Mouse (Mus musculus) liver, embryonic 16.5 days (tissue): ENCODE measurements around the gene Sall1. TPM values are rescaled to one million over a fixed set of nuclear protein-coding genes. Genes with fewer than 3 reads are reported as not detected.

Experiments used
- ATAC-seq: fragments of 200-750 bp; cut with Nextera tagmentation; 2 replicates; pipeline ENCODE4 v1.8.0; 2017; ENCODE audit warnings: low read depth, mild to moderate bottlenecking, moderate number of reproducible peaks, moderate library complexity
- H3K27ac ChIP-seq: fragments of 300-500 bp; sonication (generic); 2 replicates; pipeline ENCODE4 v1.5.1; 2014; ENCODE audit warnings: mild to moderate bottlenecking, low read length
- H3K27me3 ChIP-seq: fragments of 300-500 bp; sonication (generic); 2 replicates; pipeline ENCODE4 v1.6.1; 2014; ENCODE audit warnings: low read depth, low read length, mixed read lengths; ENCODE audit not compliant: control insufficient read depth, insufficient read depth
- H3K36me3 ChIP-seq: fragments of 300-500 bp; sonication (generic); 2 replicates; pipeline ENCODE4 v1.6.1; 2014; ENCODE audit warnings: mild to moderate bottlenecking; ENCODE audit not compliant: control insufficient read depth, insufficient read depth
- H3K4me1 ChIP-seq: fragments of 300-500 bp; sonication (generic); 2 replicates; pipeline ENCODE4 v1.6.1; 2014; ENCODE audit warnings: low read depth, low read length, mixed read lengths; ENCODE audit not compliant: control insufficient read depth
- H3K4me2 ChIP-seq: fragments of 300-500 bp; sonication (generic); 2 replicates; pipeline ENCODE4 v1.6.1; 2014; ENCODE audit warnings: low read depth, low read length, mixed read lengths
- H3K4me3 ChIP-seq: fragments of 300-500 bp; sonication (generic); 2 replicates; pipeline ENCODE4 v1.5.1; 2014; ENCODE audit warnings: low read depth, mild to moderate bottlenecking, low read length
- H3K9ac ChIP-seq: fragments of 300-500 bp; sonication (generic); 2 replicates; pipeline ENCODE4 v1.6.1; 2014; ENCODE audit warnings: low read depth, low read length
- H3K9me3 ChIP-seq: fragments of 300-500 bp; sonication (generic); replicated peaks from 2 replicates; pipeline ENCODE4 v1.6.1; 2016; ENCODE audit warnings: low read length; ENCODE audit not compliant: control insufficient read depth
- WGBS: fragments of 180-500 bp; shearing (Covaris S2); extraction: QIAGEN DNeasy Blood & Tissue Kit; methylation state at CpG from one replicate; pipeline ENCODE4 v1.1.7; 2014; ENCODE audit not compliant: insufficient replicate concordance; 5-methylcytosine and 5-hydroxymethylcytosine counted together
- microRNA-seq: library from miRNA; unstranded; fragments of <30 nt; microRNA quantifications from one replicate; pipeline ENCODE4, GENCODE M21; 2016
- polyA plus RNA-seq: library from polyadenylated mRNA; unstranded; fragments of >200 nt; fragmentation: Nextera tagmentation; extraction: Ambion mirVana; gene quantifications from 2 replicates; pipeline ENCODE4 v1.2.1, GENCODE M21; 2015

Sall1 gene
- polyA plus RNA-seq, 1 experiment from 2014 or later: 1.3 TPM

DNA sequence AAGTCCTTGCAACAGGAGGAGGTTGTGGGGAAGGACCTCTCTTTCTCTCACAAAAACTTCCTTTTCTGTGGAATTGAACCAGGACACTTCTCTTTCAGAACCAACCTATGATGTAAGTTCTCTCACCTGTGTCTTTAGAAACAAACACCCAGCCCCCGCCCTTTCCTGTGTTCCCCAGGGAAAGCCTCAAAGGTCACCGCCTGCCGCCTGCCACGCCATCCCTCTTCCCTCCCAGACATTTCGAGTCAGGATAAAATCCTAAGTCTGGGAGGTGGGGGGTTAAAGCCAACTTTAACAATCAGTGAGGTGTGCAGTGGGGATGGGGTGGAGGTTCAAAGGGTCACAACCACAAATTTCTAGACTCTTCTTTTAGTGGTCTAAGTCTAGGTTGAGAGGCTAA lies 52.8 kb downstream of the Sall1 start:
- no peak overlapping the region for H3K9ac ChIP-seq
- no peaks in the 10 kb centered on the region; the same call in 1 of the 2 replicates for H3K4me1 ChIP-seq
- no peaks in the 10 kb centered on the region for H3K9me3 ChIP-seq
- no peaks in the 10 kb centered on the region for H3K27me3 ChIP-seq
- no peak overlapping the region for H3K4me2 ChIP-seq
- 51% methylated on average over 5 of the region's 5 CpGs for WGBS
- H3K27ac ChIP-seq: no peak overlapping the region
- H3K4me3 ChIP-seq: no peak overlapping the region
- ATAC-seq: no peak
- H3K36me3 ChIP-seq: no peaks in the 10 kb centered on the region

DNA sequence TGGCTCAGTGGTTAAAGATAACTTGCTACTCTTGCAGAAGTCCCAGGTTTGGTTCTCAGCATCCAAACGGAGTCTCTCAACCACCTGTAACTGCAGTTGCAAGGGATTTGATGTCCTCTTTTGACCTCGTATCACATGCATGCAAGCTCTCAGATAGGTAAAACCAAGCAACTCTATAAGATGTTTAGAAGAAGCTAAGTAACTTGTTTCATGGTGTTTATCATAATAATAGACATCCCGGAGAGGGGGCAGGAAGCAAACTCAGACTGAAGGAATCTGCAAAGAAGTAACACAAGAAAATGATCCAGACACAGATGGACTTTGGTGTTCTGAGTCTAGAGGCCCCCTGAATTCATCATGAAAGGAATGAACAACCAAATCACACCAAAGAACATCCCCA lies 55.0 kb downstream of the Sall1 start:
- Histone ChIP-seq H3K9me3 (no peaks in the 10 kb centered on the region), H3K27ac (no peak overlapping the region), H3K4me3 (no peak overlapping the region), H3K36me3 (no peaks in the 10 kb centered on the region), H3K27me3 (no peaks in the 10 kb centered on the region), H3K9ac (no peak overlapping the region), H3K4me1 (no peaks in the 10 kb centered on the region; the same call in 1 of the 2 replicates), H3K4me2 (no peak overlapping the region)
- 63% methylated on average over 3 of the region's 3 CpGs for WGBS
- no peak for ATAC-seq

DNA sequence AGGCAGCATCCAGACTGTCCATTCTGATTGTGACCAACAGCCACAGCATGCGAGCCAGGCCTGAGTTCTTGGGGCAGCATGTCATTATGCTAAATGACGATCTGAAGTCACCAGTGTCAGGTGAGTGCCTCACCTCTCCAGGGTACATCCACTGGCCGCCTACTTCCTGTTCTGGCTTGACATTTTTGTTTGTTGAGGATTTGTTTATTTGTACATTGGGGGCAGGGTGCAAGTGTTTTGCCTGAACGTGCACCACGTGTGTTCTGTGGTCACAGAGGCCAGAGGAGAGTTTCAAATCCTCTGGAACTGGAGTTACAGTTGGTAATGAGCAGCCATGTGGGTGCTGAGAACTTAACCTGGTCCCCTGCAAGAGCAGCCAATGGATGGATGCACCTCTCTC lies 60.5 kb downstream of the Sall1 start:
- Histone ChIP-seq H3K27me3 (no peaks in the 10 kb centered on the region), H3K27ac (no peak overlapping the region), H3K4me1 (no peaks in the 10 kb centered on the region), H3K9ac (no peak overlapping the region), H3K4me2 (no peak overlapping the region), H3K9me3 (no peaks in the 10 kb centered on the region), H3K4me3 (no peak overlapping the region), H3K36me3 (no peaks in the 10 kb centered on the region)
- 35% methylated on average over 5 of the region's 5 CpGs for WGBS
- no peak for ATAC-seq

Small RNAs within 50 kb of the gene (microRNA-seq; reads per million reads assigned to microRNA genes)
- not detected for gene Mir8110
